Comparison of ENCODE assay signal across 8 mouse cellular contexts in the genomic region with DNA sequence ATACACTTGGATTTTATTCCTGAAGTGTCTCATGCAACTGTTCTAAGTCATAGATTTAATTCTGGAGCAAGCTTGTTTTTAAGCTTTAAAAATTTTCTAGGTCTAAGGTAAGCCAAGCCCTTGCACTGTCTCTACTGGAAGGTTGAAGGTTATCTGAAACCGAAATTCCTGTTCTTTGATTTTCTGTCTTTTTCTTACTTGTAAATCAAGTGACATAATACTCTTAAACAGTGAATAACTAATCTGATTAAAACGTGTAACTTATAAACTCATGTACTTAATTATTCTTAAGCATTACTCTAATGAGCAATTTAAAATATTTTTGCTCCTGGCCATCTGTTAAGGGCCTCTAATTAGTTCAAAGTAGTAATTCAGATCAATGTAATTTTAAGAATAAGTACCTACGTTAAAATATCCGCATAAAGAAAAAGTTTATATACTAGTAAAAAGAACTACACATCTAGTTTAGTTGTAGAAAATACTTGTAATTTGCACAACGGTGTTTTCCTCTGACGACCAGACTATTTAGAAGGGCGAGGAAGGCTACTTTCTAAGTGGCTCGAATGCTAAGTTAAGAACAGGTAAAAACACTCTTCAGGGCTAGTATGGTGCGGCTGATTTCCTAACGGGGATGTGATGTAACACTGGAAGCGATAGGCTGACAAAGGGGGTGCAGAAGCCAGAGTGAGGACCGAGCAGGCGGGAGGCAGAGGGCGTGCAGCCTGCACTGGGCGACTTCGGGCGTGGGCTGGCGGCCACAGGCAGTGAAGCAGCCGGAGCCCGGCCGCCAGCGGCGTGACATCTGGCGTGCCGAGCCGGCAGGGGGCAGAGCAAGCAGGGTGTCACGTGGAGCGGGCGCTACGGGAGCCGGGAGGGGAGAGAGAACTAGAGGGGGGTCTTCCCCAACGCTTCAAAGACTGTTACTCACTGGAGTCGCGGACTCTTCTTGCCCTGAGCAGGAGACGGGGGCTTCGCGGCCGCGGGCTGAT. TPM values are rescaled to one million over a fixed set of nuclear protein-coding genes. Genes with fewer than 3 reads are reported as not detected.
A peak's percentile ranks its signal among the peaks of the same experiment; 100 is the strongest.
DNase-seq lines count a peak whose midpoint lies in the region; ATAC-seq and TF ChIP-seq lines count a peak whose summit lies in the region.

No protein-coding gene starts in this region.

- no peaks in the 10 kb centered on the region for H3K9me3 ChIP-seq in ES-E14 (ENCODE audit: control insufficient read depth, insufficient read depth, low read depth, low read length)
- H3K9me3 ChIP-seq in forebrain, embryonic 16.5 days (ENCODE audit: control insufficient read depth, low read length) = no peaks in the 10 kb centered on the region
- H3K9me3 ChIP-seq in lung, embryonic 15.5 days = no peaks in the 10 kb centered on the region

- DNase-seq in ES-E14 (ENCODE audit: low read depth, low spot score) = peak; percentile 75
- DNase-seq in cerebellum, adult 11-12 months = peak; percentile 88
- DNase-seq in heart, postnatal 4 days = peak; percentile 96
- peak; percentile 89 to 91 for DNase-seq in layer of hippocampus, adult 8-10 months (ENCODE audit: low spot score in 2 of 2)
- peak; percentile 87 for DNase-seq in ovary, adult 18-20 months (ENCODE audit: low spot score)
- DNase-seq in thymus, postnatal 0 days (ENCODE audit: low spot score) = peak; percentile 88

- ATAC-seq in forebrain, embryonic 16.5 days = peak; percentile 46
- ATAC-seq in lung, embryonic 15.5 days (ENCODE audit: borderline replicate concordance, extremely low read depth, low FRiP score, low TSS enrichment) = peak; percentile 63

- peak overlapping the region; percentile 93 for H3K9ac ChIP-seq in ES-E14 (ENCODE audit: insufficient read depth, low read depth, low read length, poor library complexity, severe bottlenecking)
- peak overlapping the region; percentile 96 for H3K9ac ChIP-seq in forebrain, embryonic 16.5 days (replicated peaks; ENCODE audit: low read depth, low read length)
- H3K9ac ChIP-seq in lung, embryonic 15.5 days = peak overlapping the region; percentile 99

- H3K27me3 ChIP-seq in forebrain, embryonic 16.5 days (replicated peaks; ENCODE audit: control insufficient read depth, insufficient read depth, low read length) = no peaks in the 10 kb centered on the region
- no peaks in the 10 kb centered on the region for H3K27me3 ChIP-seq in lung, embryonic 15.5 days

- peak overlapping the region; percentile 64 for H3K4me2 ChIP-seq in forebrain, embryonic 16.5 days (ENCODE audit: low read length)
- H3K4me2 ChIP-seq in lung, embryonic 15.5 days = peak overlapping the region; percentile 55

- peak overlapping the region; percentile 87 for H3K27ac ChIP-seq in ES-E14 (ENCODE audit: insufficient read depth, low read depth, low read length, poor library complexity, severe bottlenecking)
- H3K27ac ChIP-seq in forebrain, embryonic 16.5 days (ENCODE audit: low read length) = peak overlapping the region; percentile 99
- H3K27ac ChIP-seq in lung, embryonic 15.5 days = peak overlapping the region; percentile 100

- H3K36me3 ChIP-seq in ES-E14 (ENCODE audit: control insufficient read depth, insufficient read depth, low read length, poor library complexity, severe bottlenecking) = no peaks in the 10 kb centered on the region
- H3K36me3 ChIP-seq in forebrain, embryonic 16.5 days (ENCODE audit: control insufficient read depth, insufficient read depth) = no peaks in the 10 kb centered on the region
- H3K36me3 ChIP-seq in lung, embryonic 15.5 days = no peaks in the 10 kb centered on the region

- H3K4me3 ChIP-seq in ES-E14 (ENCODE audit: insufficient read depth in 1 of 2, low read depth in 1 of 2, low read length in 2 of 2, poor library complexity in 1 of 2, severe bottlenecking in 1 of 2) = peak overlapping the region; percentile 78 to 94
- H3K4me3 ChIP-seq in forebrain, embryonic 16.5 days (replicated peaks; ENCODE audit: low read length) = peak overlapping the region; percentile 84
- H3K4me3 ChIP-seq in lung, embryonic 15.5 days = peak overlapping the region; percentile 98

- in situ Hi-C loops in ES-E14 (cut with MboI; ENCODE audit: low sequenced_read_pairs in 2 of 2, unreplicated experiment in 2 of 2) = loop anchor here in 1 of 2 experiments (25.0 kb wide), 1 partner anchor 782 kb away; no protein-coding TSS in a partner anchor

- under 1% methylated on average over 35 of the region's 39 CpGs for WGBS in forebrain, embryonic 16.5 days
- under 1% methylated on average over 34 of the region's 39 CpGs for WGBS in lung, embryonic 15.5 days

- H3K4me1 ChIP-seq in ES-E14 (ENCODE audit: control insufficient read depth in 2 of 2, insufficient read depth in 2 of 2, low read length in 2 of 2, poor library complexity in 1 of 2) = peaks cover 0 to 16% of the 10 kb centered on the region in 2 experiments; a peak in 1 of 4 replicates
- peaks cover 9% of the 10 kb centered on the region for H3K4me1 ChIP-seq in forebrain, embryonic 16.5 days (replicated peaks; ENCODE audit: control insufficient read depth, insufficient read depth, low read length)
- peaks cover 7% of the 10 kb centered on the region for H3K4me1 ChIP-seq in lung, embryonic 15.5 days

TF ChIP-seq in ES-E14, 5 proteins besides CTCF, POLR2A, EP300 and RAD21:
- TF ChIP-seq CHD2 (IDR thresholded peaks at IDR 0.05; ENCODE audit: low read depth, low read length) (no peak), HCFC1 (IDR thresholded peaks at IDR 0.05; ENCODE audit: borderline replicate concordance, insufficient read depth, low read length) (peak; percentile 77; the same call in 1 of the 2 replicates), ZC3H11A (IDR thresholded peaks at IDR 0.05; ENCODE audit: borderline replicate concordance, low read depth, low read length) (no peak), ZNF384 (IDR thresholded peaks at IDR 0.05; ENCODE audit: low read depth, low read length) (no peak), MAFK (IDR thresholded peaks at IDR 0.05; ENCODE audit: insufficient read depth, low read depth, low read length) (no peak)

RNA-seq across cellular contexts. Expression of a gene that starts 1.6 kb away (rescaled TPM):
- total RNA-seq in ES-E14 (2012; rRNA removed) = 29.3 and 35.0 TPM in 2 replicates
- 13.1 and 13.3 TPM in 2 replicates for polyA plus RNA-seq in forebrain, embryonic 16.5 days (2015; fragmentation: Nextera tagmentation; extraction: Ambion mirVana)
- 10 to 100 TPM; 81.2 to 83.3 TPM for total RNA-seq in heart, postnatal 4 days (2021)
- total RNA-seq in layer of hippocampus, adult 8-10 months (2022) = 10 to 100 TPM; 87.1 to 94.7 (median 90.9) TPM
- 14.1 and 14.7 TPM in 2 replicates for polyA plus RNA-seq in lung, embryonic 15.5 days (2015; fragmentation: Nextera tagmentation; extraction: Ambion mirVana)
- polyA plus RNA-seq in thymus, postnatal 0 days (2015; fragmentation: Nextera tagmentation; extraction: Ambion mirVana) = 14.8 and 18.2 TPM in 2 replicates

RNA-seq across cellular contexts. Expression of a gene that starts 1.6 kb away (rescaled TPM):
- 0.42 and 0.58 TPM in 2 replicates for total RNA-seq in ES-E14 (2012; rRNA removed)
- polyA plus RNA-seq in forebrain, embryonic 16.5 days (2015; fragmentation: Nextera tagmentation; extraction: Ambion mirVana) = 0.42 and 0.92 TPM in 2 replicates
- under 1 TPM; 0.67 to 0.90 TPM for total RNA-seq in heart, postnatal 4 days (2021)
- 1 to 10 TPM; 1.4 to 6.1 (median 2.7) TPM for total RNA-seq in layer of hippocampus, adult 8-10 months (2022)
- polyA plus RNA-seq in lung, embryonic 15.5 days (2015; fragmentation: Nextera tagmentation; extraction: Ambion mirVana) = 1.7 and 2.5 TPM in 2 replicates
- polyA plus RNA-seq in thymus, postnatal 0 days (2015; fragmentation: Nextera tagmentation; extraction: Ambion mirVana) = 43.3 and 48.2 TPM in 2 replicates

RNA-seq across cellular contexts. Expression of a gene that starts 28.9 kb away (rescaled TPM):
- total RNA-seq in ES-E14 (2012; rRNA removed) = 6.9 and 12.1 TPM in 2 replicates
- polyA plus RNA-seq in forebrain, embryonic 16.5 days (2015; fragmentation: Nextera tagmentation; extraction: Ambion mirVana) = 1.3 and 1.5 TPM in 2 replicates
- total RNA-seq in heart, postnatal 4 days (2021) = 1 to 10 TPM; 3.1 to 3.5 TPM
- 1 to 10 TPM; 4.0 to 4.9 (median 4.6) TPM for total RNA-seq in layer of hippocampus, adult 8-10 months (2022)
- 1.2 and 1.3 TPM in 2 replicates for polyA plus RNA-seq in lung, embryonic 15.5 days (2015; fragmentation: Nextera tagmentation; extraction: Ambion mirVana)
- 0.93 and 1.6 TPM in 2 replicates for polyA plus RNA-seq in thymus, postnatal 0 days (2015; fragmentation: Nextera tagmentation; extraction: Ambion mirVana)

RNA-seq across cellular contexts. Expression of a gene that starts 52.1 kb away (rescaled TPM):
- not detected in 2 replicates for total RNA-seq in ES-E14 (2012; rRNA removed)
- polyA plus RNA-seq in forebrain, embryonic 16.5 days (2015; fragmentation: Nextera tagmentation; extraction: Ambion mirVana) = not detected in 2 replicates
- not detected for total RNA-seq in heart, postnatal 4 days (2021)
- total RNA-seq in layer of hippocampus, adult 8-10 months (2022) = not detected
- polyA plus RNA-seq in lung, embryonic 15.5 days (2015; fragmentation: Nextera tagmentation; extraction: Ambion mirVana) = not detected in 2 replicates
- polyA plus RNA-seq in thymus, postnatal 0 days (2015; fragmentation: Nextera tagmentation; extraction: Ambion mirVana) = not detected in 2 replicates

Comparison
In these comparisons a context has a peak if more than half of its experiments do, and no peak if none do; other contexts are left out.
1. Peak in every context shown above with its lines: DNase-seq, ATAC-seq, H3K4me3 ChIP-seq and H3K27ac ChIP-seq.